Mouse (Mus musculus) heart, embryonic 13.5 days (tissue): ENCODE data around the gene Il5. TPM values are rescaled to one million over a fixed set of nuclear protein-coding genes. Genes with fewer than 3 reads are reported as not detected.

Experiments
- ATAC-seq: fragments of 200-750 bp; cut with Nextera tagmentation; 2 replicates; pipeline ENCODE4 v1.8.0; 2017; ENCODE audit warnings: moderate TSS enrichment; ENCODE audit not compliant: insufficient number of reproducible peaks, low FRiP score, low TSS enrichment; ENCODE audit errors: extremely low read depth
- H3K27ac ChIP-seq: fragments of 300-500 bp; sonication (generic); replicated peaks from 2 replicates; pipeline ENCODE4 v1.5.1; 2015; ENCODE audit warnings: moderate library complexity, mild to moderate bottlenecking, inconsistent platforms
- H3K27me3 ChIP-seq: fragments of 300-500 bp; sonication (generic); replicated peaks from 2 replicates; pipeline ENCODE4 v1.6.1; 2015; ENCODE audit warnings: mild to moderate bottlenecking, inconsistent platforms
- H3K36me3 ChIP-seq: fragments of 300-500 bp; sonication (generic); 2 replicates; pipeline ENCODE4 v1.6.1; 2015; ENCODE audit warnings: mild to moderate bottlenecking, inconsistent platforms
- H3K4me1 ChIP-seq: fragments of 300-500 bp; sonication (generic); 2 replicates; pipeline ENCODE4 v1.6.1; 2015; ENCODE audit warnings: inconsistent platforms
- H3K4me2 ChIP-seq: fragments of 300-500 bp; sonication (generic); 2 replicates; pipeline ENCODE4 v1.6.1; 2015; ENCODE audit warnings: inconsistent platforms, mild to moderate bottlenecking, moderate library complexity
- H3K4me3 ChIP-seq: fragments of 300-500 bp; sonication (generic); 2 replicates; pipeline ENCODE4 v1.5.1; 2015; ENCODE audit warnings: moderate library complexity, mild to moderate bottlenecking, inconsistent platforms
- H3K9ac ChIP-seq: fragments of 300-500 bp; sonication (generic); 2 replicates; pipeline ENCODE4 v1.6.1; 2015; ENCODE audit warnings: inconsistent platforms, mild to moderate bottlenecking, moderate library complexity
- H3K9me3 ChIP-seq: fragments of 300-500 bp; sonication (generic); 2 replicates; pipeline ENCODE4 v1.6.1; 2016; ENCODE audit warnings: inconsistent platforms
- WGBS: fragments of 180-500 bp; shearing (Covaris S2); methylation state at CpG from one replicate; pipeline ENCODE4 v1.1.7; 2015; ENCODE audit warnings: mixed read lengths; 5-methylcytosine and 5-hydroxymethylcytosine counted together
- polyA plus RNA-seq: library from polyadenylated mRNA; unstranded; fragments of >200 nt; fragmentation: Nextera tagmentation; extraction: Ambion mirVana; gene quantifications from 2 replicates; pipeline ENCODE4 v1.2.1, GENCODE M21; 2015

Il5 gene
- polyA plus RNA-seq, 1 experiment from 2014 or later, result not detected

DNA sequence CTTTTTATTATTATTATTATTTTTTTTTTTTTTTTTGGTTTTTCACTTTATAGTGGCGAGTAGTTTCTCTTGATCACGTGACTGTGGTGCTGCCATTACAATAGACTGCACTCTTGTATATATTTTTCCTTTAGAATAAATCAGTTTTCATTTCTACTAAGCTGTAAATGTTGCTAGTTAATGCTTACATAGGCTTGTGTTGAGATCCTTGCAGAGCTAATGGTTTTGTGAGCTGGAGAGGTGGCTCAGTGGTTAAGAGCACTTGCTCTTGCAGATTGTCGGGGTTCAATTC is 12.9 kb upstream of the Il5 start:
- no peaks in the 10 kb centered on the region for H3K27me3 ChIP-seq
- peaks cover 13% of the 10 kb centered on the region for H3K4me1 ChIP-seq
- no peak for ATAC-seq
- peaks cover 13% of the 10 kb centered on the region; the same call in 1 of the 2 replicates for H3K36me3 ChIP-seq
- H3K4me2 ChIP-seq, result peak overlapping the region; percentile 84
- 0 out of 2 replicates have a peak overlapping the region, but pooled peaks have one; percentile 86 for H3K27ac ChIP-seq
- no peaks in the 10 kb centered on the region for H3K9me3 ChIP-seq
- peak overlapping the region; percentile 82 for H3K4me3 ChIP-seq
- WGBS, result 77% methylated on average over 3 of the region's 3 CpGs
- H3K9ac ChIP-seq, result peak overlapping the region; percentile 92

- peaks cover 5% of the 10 kb centered on the region; the same call in 1 of the 2 replicates for H3K27me3 ChIP-seq
- H3K36me3 ChIP-seq, result no peaks in the 10 kb centered on the region
- no peak overlapping the region for H3K27ac ChIP-seq
- no peaks in the 10 kb centered on the region for H3K9me3 ChIP-seq
- no peak for ATAC-seq
- no peaks in the 10 kb centered on the region for H3K4me1 ChIP-seq
- WGBS, result 71% methylated on average over 1 of the region's 1 CpGs
- no peak overlapping the region for H3K4me2 ChIP-seq
- no peak overlapping the region for H3K4me3 ChIP-seq
- H3K9ac ChIP-seq, result no peak overlapping the region
Measured at GRCm38 (mm10) chr11:53719701-53720100, 893 bp upstream of the Il5 start.

DNA sequence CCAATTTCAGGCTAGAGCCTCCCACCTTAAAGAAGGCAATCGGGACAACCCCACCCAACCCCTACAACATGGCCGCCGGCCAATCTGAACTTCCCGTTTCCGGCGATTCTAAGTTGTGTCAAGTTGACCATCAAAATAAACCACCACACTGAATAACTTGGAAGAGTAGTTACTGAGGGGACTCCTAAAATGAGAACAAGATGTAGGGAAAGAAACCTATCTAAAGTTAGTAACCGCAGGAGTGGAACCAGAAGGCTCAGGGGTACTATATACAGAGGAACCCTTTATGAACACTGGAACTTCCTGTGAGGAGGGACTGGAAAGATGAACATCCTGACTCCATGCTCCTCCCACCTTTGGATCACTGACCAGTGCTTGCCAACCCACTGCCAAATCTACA is 10.9 kb downstream of the Il5 start:
- no peaks in the 10 kb centered on the region for H3K4me1 ChIP-seq
- ATAC-seq, result no peak
- no peak overlapping the region for H3K9ac ChIP-seq
- no peaks in the 10 kb centered on the region for H3K36me3 ChIP-seq
- H3K27ac ChIP-seq, result no peak overlapping the region
- no peaks in the 10 kb centered on the region for H3K9me3 ChIP-seq
- WGBS, result 87% methylated on average over 7 of the region's 7 CpGs
- no peaks in the 10 kb centered on the region for H3K27me3 ChIP-seq
- H3K4me3 ChIP-seq, result no peak overlapping the region
- H3K4me2 ChIP-seq, result no peak overlapping the region

- Histone ChIP-seq H3K9ac (no peak overlapping the region), H3K9me3 (no peaks in the 10 kb centered on the region), H3K27me3 (no peaks in the 10 kb centered on the region), H3K27ac (no peak overlapping the region), H3K4me1 (no peaks in the 10 kb centered on the region), H3K36me3 (no peaks in the 10 kb centered on the region), H3K4me3 (no peak overlapping the region), H3K4me2 (no peak overlapping the region)
- 77% methylated on average over 8 of the region's 8 CpGs for WGBS
- ATAC-seq, result no peak
Measured at GRCm38 (mm10) chr11:53732244-53732643, 11.7 kb downstream of the Il5 start.

DNA sequence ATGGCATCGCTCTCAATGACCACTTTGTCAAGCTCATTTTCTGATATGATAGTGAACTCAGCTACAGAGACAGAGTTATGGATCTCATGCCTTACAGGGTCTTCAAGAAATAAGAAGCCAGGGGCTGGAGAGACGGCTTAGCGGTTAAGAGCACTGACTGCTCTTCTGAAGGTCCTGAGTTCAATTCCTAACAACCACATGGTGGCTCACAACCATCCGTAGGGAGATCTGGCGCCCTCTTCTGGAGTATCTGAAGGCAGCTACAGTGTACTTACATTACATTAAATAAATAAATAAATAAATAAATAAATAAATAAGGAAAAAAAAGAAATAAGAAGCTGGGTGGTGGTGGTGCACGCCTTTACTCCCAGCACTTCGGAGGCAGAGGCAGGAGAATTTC is 13.2 kb downstream of the Il5 start:
- no peak overlapping the region for H3K27ac ChIP-seq
- 79% methylated on average over 7 of the region's 7 CpGs for WGBS
- H3K9me3 ChIP-seq, result no peaks in the 10 kb centered on the region
- H3K4me1 ChIP-seq, result no peaks in the 10 kb centered on the region
- H3K36me3 ChIP-seq, result no peaks in the 10 kb centered on the region
- no peaks in the 10 kb centered on the region for H3K27me3 ChIP-seq
- no peak overlapping the region for H3K4me2 ChIP-seq
- H3K4me3 ChIP-seq, result no peak overlapping the region
- ATAC-seq, result no peak
- H3K9ac ChIP-seq, result no peak overlapping the region

GRCm38 (mm10) chr11:53734431-53734830 is 13.8 kb downstream of the Il5 start:
- Histone ChIP-seq H3K4me1 (no peaks in the 10 kb centered on the region), H3K36me3 (no peaks in the 10 kb centered on the region), H3K4me2 (no peak overlapping the region), H3K27me3 (no peaks in the 10 kb centered on the region), H3K27ac (no peak overlapping the region), H3K9me3 (no peaks in the 10 kb centered on the region), H3K9ac (no peak overlapping the region), H3K4me3 (no peak overlapping the region)
- ATAC-seq, result no peak
- WGBS, result 76% methylated on average over 2 of the region's 2 CpGs

- H3K4me3 ChIP-seq, result no peak overlapping the region
- H3K4me1 ChIP-seq, result no peaks in the 10 kb centered on the region
- ATAC-seq, result no peak
- no peaks in the 10 kb centered on the region for H3K27me3 ChIP-seq
- H3K36me3 ChIP-seq, result no peaks in the 10 kb centered on the region
- WGBS, result 62% methylated on average over 18 of the region's 18 CpGs
- H3K27ac ChIP-seq, result no peak overlapping the region
- H3K9ac ChIP-seq, result no peak overlapping the region
- H3K4me2 ChIP-seq, result no peak overlapping the region
- H3K9me3 ChIP-seq, result no peaks in the 10 kb centered on the region
Measured at GRCm38 (mm10) chr11:53734970-53735681, 14.5 kb downstream of the Il5 start.

DNA sequence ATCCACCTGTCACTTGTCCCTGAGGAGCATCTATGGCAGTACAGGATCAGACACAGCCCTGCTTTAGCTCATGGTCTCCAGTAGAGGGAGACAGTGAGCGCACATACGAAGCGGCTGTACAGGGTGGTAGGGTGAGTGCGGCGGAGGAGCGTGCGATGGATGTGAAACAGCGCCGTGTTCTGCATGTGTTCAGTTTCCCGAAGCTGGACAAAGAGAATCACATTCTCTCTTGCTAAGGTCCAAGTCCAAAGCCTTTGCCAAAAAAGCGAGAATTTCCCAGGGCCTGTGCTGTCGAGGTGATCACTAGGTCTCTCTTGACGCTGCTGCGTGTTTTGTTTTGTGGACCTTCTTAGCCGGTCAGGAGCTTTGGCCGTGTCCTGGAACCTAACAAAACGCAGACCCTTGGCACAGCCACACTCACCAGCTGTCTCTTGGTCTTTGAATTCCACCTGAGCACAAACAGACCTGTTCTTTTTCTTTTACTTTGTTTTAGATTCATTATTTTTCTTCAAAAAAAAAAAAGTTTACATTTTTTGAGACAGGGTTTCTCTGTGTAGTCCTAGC is 15.2 kb downstream of the Il5 start:
- Histone ChIP-seq H3K9ac (peak overlapping the region; percentile 61; the same call in 1 of the 2 replicates), H3K4me1 (no peaks in the 10 kb centered on the region), H3K4me3 (peak overlapping the region; percentile 33), H3K9me3 (no peaks in the 10 kb centered on the region), H3K27me3 (no peaks in the 10 kb centered on the region), H3K36me3 (no peaks in the 10 kb centered on the region), H3K4me2 (peak overlapping the region; percentile 65), H3K27ac (no peak overlapping the region)
- no peak for ATAC-seq
- WGBS, result 26% methylated on average over 17 of the region's 17 CpGs

- no peak overlapping the region for H3K27ac ChIP-seq
- 47% methylated on average over 14 of the region's 14 CpGs for WGBS
- ATAC-seq, result peak; percentile 46
Measured at GRCm38 (mm10) chr11:53736771-53737572, 16.4 kb downstream of the Il5 start.

DNA sequence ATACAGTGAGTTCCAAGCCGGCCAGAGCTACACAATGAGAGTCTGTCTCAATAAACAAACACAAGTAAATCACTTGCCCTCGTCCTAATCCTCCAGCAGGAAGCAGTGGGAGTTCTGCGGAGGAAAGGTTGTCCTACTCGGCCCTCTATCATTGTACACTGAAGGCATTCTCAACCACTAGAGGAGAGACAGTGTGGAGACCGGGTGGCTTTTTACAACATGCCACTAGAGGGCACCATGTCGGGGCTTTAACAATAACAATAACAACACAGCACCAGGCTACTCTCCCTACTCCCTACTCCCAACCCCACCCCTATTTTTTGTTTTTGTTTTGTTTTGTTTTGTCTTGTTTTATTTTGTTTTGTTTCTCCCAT is 17.0 kb downstream of the Il5 start:
- Histone ChIP-seq H3K9ac (no peak overlapping the region), H3K27ac (no peak overlapping the region), H3K4me2 (no peak overlapping the region), H3K4me1 (0 out of 2 replicates have a peak, but pooled peaks cover 4% of the 10 kb centered on the region), H3K4me3 (no peak overlapping the region), H3K27me3 (no peaks in the 10 kb centered on the region), H3K36me3 (no peaks in the 10 kb centered on the region), H3K9me3 (no peaks in the 10 kb centered on the region)
- ATAC-seq, result no peak
- 34% methylated on average over 6 of the region's 6 CpGs for WGBS

More at GRCm38 (mm10) chr11:53736771-53737572, 16.4 kb downstream of the Il5 start:
- no peaks in the 10 kb centered on the region for H3K36me3 ChIP-seq
- no peaks in the 10 kb centered on the region for H3K9me3 ChIP-seq
- no peaks in the 10 kb centered on the region for H3K27me3 ChIP-seq
- H3K4me3 ChIP-seq, result no peak overlapping the region
- H3K9ac ChIP-seq, result no peak overlapping the region
- no peaks in the 10 kb centered on the region for H3K4me1 ChIP-seq
- no peak overlapping the region for H3K4me2 ChIP-seq

- 13% methylated on average over 5 of the region's 5 CpGs for WGBS
Measured at GRCm38 (mm10) chr11:53742353-53742752, 21.8 kb downstream of the Il5 start.

More at GRCm38 (mm10) chr11:53742353-53742752, 21.8 kb downstream of the Il5 start:
- H3K36me3 ChIP-seq, result no peaks in the 10 kb centered on the region
- no peak for ATAC-seq
- no peaks in the 10 kb centered on the region for H3K27me3 ChIP-seq
- H3K4me1 ChIP-seq, result 0 out of 2 replicates have a peak, but pooled peaks cover 5% of the 10 kb centered on the region
- no peaks in the 10 kb centered on the region for H3K9me3 ChIP-seq
- no peak overlapping the region for H3K4me3 ChIP-seq
- no peak overlapping the region for H3K27ac ChIP-seq
- H3K9ac ChIP-seq, result no peak overlapping the region; the same call in 1 of the 2 replicates
- no peak overlapping the region for H3K4me2 ChIP-seq
